Mouse (Mus musculus): Measurements from ENCODE around the gene Gm4214. TPM values are rescaled to one million over a fixed set of nuclear protein-coding genes. Genes with fewer than 3 reads are reported as not detected.
"Not testable (repeated sequence)": the region's sequence is repeated elsewhere in the genome, so short reads cannot be mapped to it uniquely, and the experiment has no call there.

The Gm4214 gene
- polyA plus RNA-seq (2015; fragmentation: Nextera tagmentation; extraction: Ambion mirVana): not detected in 2 replicates

DNA sequence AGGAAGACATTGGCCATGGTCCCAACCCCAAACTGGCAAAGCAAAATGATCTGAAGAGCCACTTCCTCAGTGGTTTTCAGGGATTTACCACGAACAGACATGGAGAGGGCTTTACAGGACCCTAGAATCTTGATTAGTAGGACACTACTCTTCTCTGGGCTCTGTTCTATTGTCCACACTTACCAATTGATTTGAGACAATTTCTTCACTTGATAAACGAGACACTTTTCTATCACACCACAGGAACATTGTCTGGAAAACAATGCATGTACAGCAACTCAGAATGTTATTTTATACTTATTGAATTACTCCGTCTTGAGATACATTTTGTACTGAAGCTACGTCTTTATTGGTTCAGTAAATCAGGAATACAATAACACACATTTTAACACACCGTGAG, at the start of gene Gm4214:
TSS of gene Gm4214 (minus strand) at position 101 of the 400 bp plus-strand sequence.
- H3K9me3 ChIP-seq (replicated peaks; ENCODE audit: control insufficient read depth, low read length, poor library complexity, severe bottlenecking); H3K4me2 ChIP-seq (ENCODE audit: low read length); H3K9ac ChIP-seq (ENCODE audit: low read depth, low read length); H3K4me1 ChIP-seq (ENCODE audit: control insufficient read depth, insufficient read depth, low read length); H3K4me3 ChIP-seq (ENCODE audit: low read depth, low read length); ATAC-seq; H3K27ac ChIP-seq (ENCODE audit: low read length); H3K36me3 ChIP-seq (ENCODE audit: control insufficient read depth, insufficient read depth, low read length); H3K27me3 ChIP-seq (ENCODE audit: control insufficient read depth, insufficient read depth, low read depth, low read length): not testable (repeated sequence)
- no CpG with 5 or more reads among the region's 5 CpGs for WGBS

- not testable (repeated sequence) for H3K9ac ChIP-seq (ENCODE audit: low read depth, low read length); H3K9me3 ChIP-seq (replicated peaks; ENCODE audit: control insufficient read depth, low read length, poor library complexity, severe bottlenecking); H3K27me3 ChIP-seq (ENCODE audit: control insufficient read depth, insufficient read depth, low read depth, low read length); H3K27ac ChIP-seq (ENCODE audit: low read length); H3K36me3 ChIP-seq (ENCODE audit: control insufficient read depth, insufficient read depth, low read length); H3K4me2 ChIP-seq (ENCODE audit: low read length); ATAC-seq; H3K4me1 ChIP-seq (ENCODE audit: control insufficient read depth, insufficient read depth, low read length); H3K4me3 ChIP-seq (ENCODE audit: low read depth, low read length)
- WGBS: no CpG with 5 or more reads among the region's 3 CpGs
Observed at GRCm38 (mm10) chr7:23019823-23020222, 35.4 kb upstream of the Gm4214 start, which contains the start of gene Gm4216. Gene Gm4216 (minus strand): TSS chr7:23019923.

Other genes with a start within 250 kb of the Gm4214 start
- gene Vmn1r157, start 223.0 kb downstream of the Gm4214 start, polyA plus RNA-seq (2015; fragmentation: Nextera tagmentation; extraction: Ambion mirVana): not detected in 2 replicates
- gene Vmn1r158, start 193.9 kb downstream of the Gm4214 start, polyA plus RNA-seq (2015; fragmentation: Nextera tagmentation; extraction: Ambion mirVana): not detected in 2 replicates
- gene Vmn1r159, start 141.1 kb downstream of the Gm4214 start, polyA plus RNA-seq (2015; fragmentation: Nextera tagmentation; extraction: Ambion mirVana): not detected in 2 replicates
- gene Vmn1r160, start 113.4 kb downstream of the Gm4214 start, polyA plus RNA-seq (2015; fragmentation: Nextera tagmentation; extraction: Ambion mirVana): not detected in 2 replicates
- gene Gm4216, start 35.2 kb upstream of the Gm4214 start, polyA plus RNA-seq (2015; fragmentation: Nextera tagmentation; extraction: Ambion mirVana): not detected in 2 replicates
- gene Vmn1r163, start 70.9 kb upstream of the Gm4214 start, polyA plus RNA-seq (2015; fragmentation: Nextera tagmentation; extraction: Ambion mirVana): not detected in 2 replicates
- gene Gm8720, start 82.8 kb upstream of the Gm4214 start, polyA plus RNA-seq (2015; fragmentation: Nextera tagmentation; extraction: Ambion mirVana): not detected in 2 replicates
- not detected in 2 replicates for gene Gm10662, start 159.8 kb upstream of the Gm4214 start, polyA plus RNA-seq (2015; fragmentation: Nextera tagmentation; extraction: Ambion mirVana)
- gene Vmn1r165, start 232.7 kb upstream of the Gm4214 start, polyA plus RNA-seq (2015; fragmentation: Nextera tagmentation; extraction: Ambion mirVana): not detected in 2 replicates